13 mouse cellular contexts compared by ENCODE assay signal in the genomic region with DNA sequence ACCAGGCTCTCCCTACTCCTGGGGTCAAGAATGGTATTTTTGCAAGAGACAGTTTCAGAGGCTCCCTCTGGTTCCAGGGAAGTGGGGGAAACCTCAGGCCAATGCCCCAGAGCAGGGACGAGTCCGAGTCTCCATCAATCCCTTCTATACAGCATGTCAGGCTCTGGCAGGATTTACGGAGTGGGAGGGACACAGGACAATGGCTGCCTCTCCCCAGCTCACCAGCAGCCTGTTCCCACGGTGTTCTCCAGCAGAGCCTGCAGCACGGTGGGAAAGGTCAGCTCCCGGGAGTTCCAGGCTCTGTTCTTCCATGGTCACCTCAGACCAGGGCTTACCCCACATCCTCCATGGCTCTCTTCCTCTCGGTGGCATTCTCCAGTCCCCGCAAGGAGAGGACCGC.
DNase-seq lines count a peak whose midpoint lies in the region; ATAC-seq lines count a peak whose summit lies in the region.
"Had no signal": no experiment of that assay in that cellular context is flagged by ENCODE, and none has a peak within 500 bp of the region (broad histone marks: within the 10 kb centered on the region; RNA-seq: fewer than 3 reads in every experiment).

No protein-coding gene starts in this region.

- intact Hi-C loops in gastrocnemius, postnatal 14 days (cut with DNase I; ENCODE audit: low total_unique reads): no loop called here

- no peak overlapping the region for H3K4me2 ChIP-seq in hindbrain, embryonic 14.5 days (replicated peaks)
- H3K4me2 ChIP-seq: limb, embryonic 13.5 days had no signal

- no peaks in the 10 kb centered on the region for H3K27me3 ChIP-seq in heart, embryonic 10.5 days (ENCODE audit: insufficient read depth, poor library complexity, severe bottlenecking)
- no peaks in the 10 kb centered on the region for H3K27me3 ChIP-seq in hindbrain, embryonic 14.5 days (ENCODE audit: control insufficient read depth, insufficient read depth, low read length)
- H3K27me3 ChIP-seq: limb, embryonic 13.5 days had no signal

- no peaks in the 10 kb centered on the region for H3K36me3 ChIP-seq in heart, embryonic 10.5 days
- H3K36me3 ChIP-seq in hindbrain, embryonic 14.5 days (replicated peaks; ENCODE audit: control insufficient read depth, insufficient read depth): no peaks in the 10 kb centered on the region
- H3K36me3 ChIP-seq: limb, embryonic 13.5 days had no signal

- no peak overlapping the region for H3K9ac ChIP-seq in hindbrain, embryonic 14.5 days
- H3K9ac ChIP-seq: limb, embryonic 13.5 days had no signal

- no peaks in the 10 kb centered on the region for H3K9me3 ChIP-seq in heart, embryonic 10.5 days
- no peaks in the 10 kb centered on the region for H3K9me3 ChIP-seq in hindbrain, embryonic 14.5 days (ENCODE audit: control insufficient read depth, low read length)
- H3K9me3 ChIP-seq: limb, embryonic 13.5 days had no signal

- no peak overlapping the region for H3K4me3 ChIP-seq in heart, embryonic 10.5 days
- no peak overlapping the region for H3K4me3 ChIP-seq in hindbrain, embryonic 14.5 days (replicated peaks; ENCODE audit: low read length)
- H3K4me3 ChIP-seq: limb, embryonic 13.5 days had no signal

- WGBS in heart, embryonic 10.5 days: 41% methylated on average over 9 of the region's 9 CpGs
- 11% methylated on average over 9 of the region's 9 CpGs for WGBS in hindbrain, embryonic 14.5 days

- H3K27ac ChIP-seq in heart, embryonic 10.5 days: peak overlapping the region; percentile 59
- H3K27ac ChIP-seq in hindbrain, embryonic 14.5 days: 0 out of 2 replicates have a peak overlapping the region, but pooled peaks have one; percentile 26
- H3K27ac ChIP-seq: limb, embryonic 13.5 days had no signal

- ATAC-seq in hindbrain, embryonic 14.5 days (ENCODE audit: low FRiP score): peak; percentile 66; the same call in 1 of the 2 replicates

- no peak for DNase-seq in heart, embryonic 10.5 days (ENCODE audit: low spot score)
- no peak for DNase-seq in heart, adult 18-20 months
- peak; percentile 56 for DNase-seq in embryo, embryonic 11 days
- peak; percentile 25 for DNase-seq in hindbrain, embryonic 14.5 days (ENCODE audit: low spot score)
- peak; percentile 58 for DNase-seq in neural tube, embryonic 10.5 days (ENCODE audit: extremely low spot score, low spot score)
- no peak for DNase-seq in cerebellum, postnatal 36 days
- DNase-seq in gastrocnemius, postnatal 14 days: no peak
- no peak for DNase-seq in layer of hippocampus, postnatal 14 days (ENCODE audit: low spot score in 2 of 2)
- DNase-seq: adrenal gland, postnatal 25 days; cerebellum, adult 9-11 months; lung, postnatal 4 days; thymus, postnatal 25 days had no signal

- H3K4me1 ChIP-seq in heart, embryonic 10.5 days: peaks cover 9% of the 10 kb centered on the region
- no peaks in the 10 kb centered on the region for H3K4me1 ChIP-seq in hindbrain, embryonic 14.5 days (replicated peaks; ENCODE audit: control insufficient read depth, insufficient read depth, low read length)

Comparison
In these comparisons a context has a peak if more than half of its experiments do, and no peak if none do; other contexts are left out.
1. DNase-seq: peak in embryo, embryonic 11 days (single experiment), hindbrain, embryonic 14.5 days (single experiment) and neural tube, embryonic 10.5 days (single experiment); none in heart, embryonic 10.5 days (single experiment), heart, adult 18-20 months (0 of 2), cerebellum, postnatal 36 days (0 of 2), gastrocnemius, postnatal 14 days (single experiment) and layer of hippocampus, postnatal 14 days (0 of 2).